Mouse (Mus musculus): Measurements from ENCODE around the gene Lipo4. TPM values are rescaled to one million over a fixed set of nuclear protein-coding genes. Genes with fewer than 3 reads are reported as not detected.
"Not testable (repeated sequence)": the region's sequence is repeated elsewhere in the genome, so short reads cannot be mapped to it uniquely, and the experiment has no call there.

The Lipo4 gene
- not detected in 2 replicates for polyA plus RNA-seq (2016; fragmentation: Nextera tagmentation; extraction: Ambion mirVana)

- no peak within 1 kb of the TSS for H3K27ac ChIP-seq (replicated peaks)
- no peak for DNase-seq (ENCODE audit: low spot score)
- no peaks in the 10 kb centered on the region for H3K36me3 ChIP-seq (replicated peaks)
- no peaks in the 10 kb centered on the region for H3K9me3 ChIP-seq
- no peaks in the 10 kb centered on the region for H3K4me1 ChIP-seq
- no peaks in the 10 kb centered on the region for H3K27me3 ChIP-seq (replicated peaks; ENCODE audit: low read depth, poor library complexity, severe bottlenecking)
- H3K4me3 ChIP-seq = no peak within 1 kb of the TSS
Observed at GRCm38 (mm10) chr19:33517680-33518079, at the start of gene Lipo4. TSS of gene Lipo4 (minus strand) at chr19:33517780.

- DNase-seq (ENCODE audit: low spot score); H3K36me3 ChIP-seq (replicated peaks); H3K4me3 ChIP-seq; H3K27ac ChIP-seq (replicated peaks); H3K27me3 ChIP-seq (replicated peaks; ENCODE audit: low read depth, poor library complexity, severe bottlenecking); H3K4me1 ChIP-seq; H3K9me3 ChIP-seq: not testable (repeated sequence)
- WGBS = 41% methylated on average over 4 of the region's 4 CpGs
Observed at GRCm38 (mm10) chr19:33456426-33456825, 61.2 kb downstream of the Lipo4 start.

- no peak for DNase-seq (ENCODE audit: low spot score)
- H3K9me3 ChIP-seq = 0 out of 2 replicates have a peak, but pooled peaks cover 4% of the 10 kb centered on the region
- no peaks in the 10 kb centered on the region for H3K36me3 ChIP-seq (replicated peaks)
- 66% methylated on average over 4 of the region's 4 CpGs for WGBS
- H3K27ac ChIP-seq (replicated peaks) = no peak overlapping the region
- no peak overlapping the region for H3K4me3 ChIP-seq
- H3K27me3 ChIP-seq (replicated peaks; ENCODE audit: low read depth, poor library complexity, severe bottlenecking) = no peaks in the 10 kb centered on the region
- no peaks in the 10 kb centered on the region for H3K4me1 ChIP-seq
Observed at GRCm38 (mm10) chr19:33453725-33454124, 63.9 kb downstream of the Lipo4 start.

Other genes with a start within 250 kb of the Lipo4 start
- 5.5 and 5.8 TPM in 2 replicates for gene Rnls, start 125.5 kb downstream of the Lipo4 start, polyA plus RNA-seq (2016; fragmentation: Nextera tagmentation; extraction: Ambion mirVana)
- not detected in 2 replicates for gene Gm8978, start 107.5 kb upstream of the Lipo4 start, polyA plus RNA-seq (2016; fragmentation: Nextera tagmentation; extraction: Ambion mirVana)
- gene Lipo2, start 233.6 kb upstream of the Lipo4 start, polyA plus RNA-seq (2016; fragmentation: Nextera tagmentation; extraction: Ambion mirVana) = 0.11 and 0.22 TPM in 2 replicates
- gene Lipo3, start 244.2 kb upstream of the Lipo4 start, polyA plus RNA-seq (2016; fragmentation: Nextera tagmentation; extraction: Ambion mirVana) = 6.0 and 6.1 TPM in 2 replicates

Measured in embryonic facial prominence, embryonic 10.5 days (tissue).